Mouse (Mus musculus) cerebellum, postnatal 14 days (tissue): Measurements from ENCODE around the gene Metrn.

ENCODE experiments used
- DNase-seq, 2 experiments: peaks; one replicate each; pipeline ENCODE4 v3.0.0; 2021; ENCODE audit warnings: mixed read lengths in 2 of 2

Metrn gene

DNA sequence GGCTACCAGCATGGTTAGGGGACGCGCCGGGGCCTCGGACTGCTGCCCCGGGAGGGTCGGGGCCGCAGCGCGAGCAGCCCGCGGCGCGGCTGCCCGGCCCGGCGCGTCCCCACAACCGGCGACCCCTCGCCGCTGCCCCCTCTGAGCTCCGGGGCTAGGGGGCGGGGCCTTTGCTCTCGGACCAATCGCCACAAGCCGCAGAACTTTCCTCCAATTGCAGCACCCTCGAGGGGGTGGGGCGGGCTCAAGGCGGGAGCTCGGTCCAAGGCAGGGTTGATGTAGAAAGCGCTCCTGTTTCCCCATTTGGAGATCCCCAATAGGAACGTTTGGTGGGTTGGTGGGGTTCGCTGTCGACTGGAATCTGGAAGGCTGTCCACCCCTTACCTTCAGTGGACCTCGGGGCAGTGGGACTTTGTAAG lies at the start of gene Metrn:
Gene Metrn, minus strand, starts transcription at position 186 of the 419 bp plus-strand sequence.
- peak; percentile 73 to 81 for DNase-seq

DNA sequence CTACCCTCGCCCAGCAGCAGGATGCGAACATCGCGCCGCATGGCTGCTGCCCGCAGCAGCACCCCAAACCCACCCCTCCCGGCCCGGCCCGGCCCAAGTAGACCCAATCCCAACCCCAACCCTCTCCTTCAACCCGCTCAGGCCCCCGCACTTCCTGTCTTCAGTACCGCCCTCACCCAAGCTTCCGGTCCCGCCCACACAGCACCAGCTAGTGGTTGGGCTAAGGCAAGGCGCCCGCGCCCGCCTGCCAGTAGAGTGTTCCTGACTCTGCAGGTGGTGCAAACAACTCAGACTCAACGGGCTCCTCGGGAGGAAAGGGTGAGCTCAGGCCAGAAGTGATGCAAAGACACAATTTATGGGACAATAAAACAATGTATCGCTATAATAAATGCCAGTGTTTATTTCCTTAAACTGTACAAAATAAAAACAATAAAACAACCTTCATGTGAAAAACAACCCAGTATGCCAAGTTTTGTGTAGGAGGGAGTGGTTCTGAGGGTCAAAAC lies 47.5 kb upstream of the Metrn start, which contains the start of gene Rhot2:
Gene Rhot2, minus strand, starts transcription at position 456 of the 506 bp plus-strand sequence.
- DNase-seq: peak; percentile 94 to 95

DNA sequence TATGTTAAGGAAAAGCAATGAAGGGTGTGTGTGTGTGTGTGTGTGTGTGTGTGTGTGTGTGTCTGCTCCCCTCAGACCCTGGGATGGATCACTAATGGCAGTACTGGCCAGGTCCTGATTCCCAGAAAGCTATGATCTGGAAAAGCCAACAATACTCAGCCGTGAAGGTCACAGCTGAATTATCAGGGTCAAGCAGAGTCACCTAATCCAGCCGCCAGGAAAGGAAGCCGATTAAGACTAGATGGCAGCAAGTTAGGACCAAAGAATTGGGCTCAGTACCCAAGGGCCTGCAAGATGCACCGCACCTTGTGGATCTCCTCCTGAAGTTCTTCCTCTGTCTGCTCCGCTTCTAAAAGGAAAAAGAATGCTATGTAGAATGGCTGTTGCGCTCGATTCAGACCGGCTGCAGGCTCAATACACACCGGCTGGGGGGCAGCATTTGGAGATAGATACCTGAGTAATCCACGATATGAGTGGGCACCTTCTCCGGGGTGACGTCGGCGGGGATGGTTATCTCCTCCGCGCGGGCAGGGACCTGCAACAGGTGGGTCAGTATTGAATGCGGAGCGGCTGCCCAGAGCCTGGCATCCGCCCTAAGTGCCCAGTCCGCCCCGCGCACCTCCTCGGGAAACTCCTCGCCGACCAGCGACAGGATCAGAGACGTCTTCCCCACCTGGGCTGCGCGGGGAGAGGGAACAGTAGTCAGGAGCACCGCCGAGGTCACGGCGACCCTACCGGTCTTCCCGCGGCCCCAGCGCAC lies 46.9 kb upstream of the Metrn start:
- DNase-seq: peak in 1 of 2 experiments; percentile 60

DNA sequence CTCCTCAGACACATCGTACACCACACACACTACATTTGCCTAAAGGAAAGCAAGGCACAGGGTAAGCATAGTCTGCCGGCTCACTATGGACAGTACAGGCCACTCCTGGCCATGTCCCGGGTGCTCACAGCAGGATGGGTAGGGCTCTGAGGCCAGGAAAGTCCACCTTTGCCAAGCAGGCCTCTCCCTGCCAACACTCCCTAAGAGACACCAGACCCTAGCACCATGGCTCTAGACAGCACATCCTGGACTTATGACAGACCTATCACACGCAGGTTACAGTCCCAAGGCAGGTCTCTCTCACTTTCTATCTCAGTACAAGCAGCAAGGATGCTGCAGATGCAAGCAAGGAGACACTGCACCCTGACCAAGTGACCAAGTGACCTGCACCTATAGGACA lies 46.2 kb upstream of the Metrn start:
- DNase-seq: no peak

DNA sequence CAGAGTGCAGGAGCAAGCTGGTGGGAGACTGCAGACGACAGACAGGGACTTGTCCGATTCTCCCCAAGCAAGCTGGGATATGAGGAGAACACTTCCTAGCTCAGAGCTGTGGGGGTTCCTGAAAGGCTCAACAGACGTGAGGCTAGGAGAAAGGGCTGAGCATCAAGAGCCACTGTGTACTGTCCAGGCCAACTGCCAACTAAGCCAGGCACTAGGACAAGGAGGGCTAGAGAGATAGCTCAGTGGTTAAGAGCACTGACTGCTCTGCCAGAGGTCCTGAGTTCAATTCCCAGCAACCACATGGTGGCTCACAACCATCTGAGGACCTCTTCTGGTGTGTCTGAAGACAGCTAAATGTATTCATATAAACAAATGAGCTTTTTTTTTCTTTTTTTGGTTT lies 45.6 kb upstream of the Metrn start:
- DNase-seq: no peak

DNA sequence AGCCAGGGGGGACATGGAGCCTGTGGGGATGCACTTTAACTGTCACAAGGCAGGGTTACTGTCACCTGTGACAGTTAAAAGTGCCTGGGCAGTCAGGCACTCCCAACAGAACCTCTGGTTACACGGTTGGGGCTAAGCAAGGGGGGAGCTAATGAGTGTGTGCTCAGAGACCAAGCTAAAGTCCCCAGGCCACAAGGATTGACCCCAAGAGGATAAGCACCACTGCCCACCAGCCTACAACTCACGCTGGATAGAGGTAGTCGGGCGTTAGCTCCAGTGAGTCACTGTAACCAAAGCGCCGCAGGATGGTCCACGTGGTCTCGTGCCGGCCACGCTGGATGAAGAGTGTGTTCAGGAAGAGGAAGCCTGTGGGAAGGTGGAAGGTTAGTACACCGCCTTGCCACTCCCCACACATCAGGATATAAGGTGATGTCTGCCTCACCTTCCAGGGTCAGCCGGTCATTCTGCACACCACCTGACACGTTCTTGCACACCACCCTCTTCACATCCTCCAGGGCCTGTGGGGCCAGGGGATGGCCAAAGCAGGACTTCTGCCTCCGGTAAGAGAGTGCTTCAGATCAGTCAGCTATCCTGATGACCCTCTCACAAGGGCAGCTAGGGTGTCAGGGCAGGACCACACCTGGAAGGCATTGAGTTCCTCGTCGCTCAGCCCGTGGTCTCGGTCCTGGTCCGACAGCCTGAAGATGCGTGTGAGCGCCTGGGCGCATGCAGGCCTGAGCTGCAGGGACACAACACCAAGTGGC lies 44.4 kb upstream of the Metrn start, which contains the start of gene Gm20683:
Gene Gm20683, minus strand, starts transcription at position 647 of the 764 bp plus-strand sequence.
- DNase-seq: no peak

DNA sequence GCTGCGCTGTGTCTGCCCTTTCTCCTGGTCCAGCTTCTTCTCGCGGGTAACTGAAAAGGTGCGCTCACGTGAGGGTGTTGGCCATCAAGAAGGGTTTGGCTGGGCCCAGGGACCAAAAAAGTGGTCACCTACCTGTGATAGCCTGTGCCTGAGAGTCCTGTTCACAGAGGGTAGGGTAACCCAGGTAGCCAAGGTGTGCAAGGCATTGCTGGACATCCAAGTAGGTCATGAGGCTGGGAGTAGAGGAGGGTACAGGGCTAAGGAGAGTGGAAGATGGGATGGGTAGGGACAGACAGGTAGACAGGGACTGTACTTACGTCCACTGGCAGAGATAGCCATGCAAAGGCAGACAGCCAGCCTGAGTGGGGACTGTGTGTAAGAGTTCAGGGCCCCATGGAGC lies 43.6 kb upstream of the Metrn start:
- DNase-seq: no peak

DNA sequence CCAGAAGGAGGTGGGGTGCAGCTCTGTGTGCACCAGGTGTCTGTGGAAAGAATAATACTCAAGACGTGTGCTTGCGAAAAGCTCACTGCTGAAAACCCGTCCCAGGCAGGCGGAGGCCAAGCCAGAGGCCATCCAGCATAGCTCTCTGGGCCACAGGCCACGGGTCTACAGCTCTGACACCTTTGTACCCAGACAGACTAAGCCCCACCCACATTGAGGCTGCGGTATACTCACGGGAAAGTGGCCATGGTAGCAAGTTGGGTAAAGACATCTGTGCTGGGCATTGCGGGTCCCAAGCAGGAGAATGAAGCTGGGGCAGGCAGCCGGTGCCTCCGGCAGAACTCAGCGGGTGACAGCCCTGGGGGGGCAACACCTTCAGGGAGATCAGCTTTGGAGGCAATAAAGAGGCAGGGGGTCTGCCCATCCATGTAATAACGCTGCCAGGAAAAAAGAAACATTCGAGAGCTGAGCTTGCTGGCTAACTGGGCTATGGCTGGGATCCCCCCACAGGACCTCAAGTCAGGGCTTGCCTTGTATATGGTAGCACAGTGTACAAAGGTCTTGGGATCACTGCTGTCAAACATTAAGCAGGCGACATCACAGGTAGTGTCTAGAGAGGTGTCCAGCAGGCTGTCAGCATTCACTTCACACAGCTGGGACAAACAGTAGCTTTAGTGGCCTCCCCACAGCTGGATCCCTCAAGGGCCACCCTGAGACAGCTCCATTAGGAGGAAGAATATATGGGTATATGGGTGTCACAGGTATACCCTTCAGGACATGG lies 42.7 kb upstream of the Metrn start:
- no peak for DNase-seq

DNA sequence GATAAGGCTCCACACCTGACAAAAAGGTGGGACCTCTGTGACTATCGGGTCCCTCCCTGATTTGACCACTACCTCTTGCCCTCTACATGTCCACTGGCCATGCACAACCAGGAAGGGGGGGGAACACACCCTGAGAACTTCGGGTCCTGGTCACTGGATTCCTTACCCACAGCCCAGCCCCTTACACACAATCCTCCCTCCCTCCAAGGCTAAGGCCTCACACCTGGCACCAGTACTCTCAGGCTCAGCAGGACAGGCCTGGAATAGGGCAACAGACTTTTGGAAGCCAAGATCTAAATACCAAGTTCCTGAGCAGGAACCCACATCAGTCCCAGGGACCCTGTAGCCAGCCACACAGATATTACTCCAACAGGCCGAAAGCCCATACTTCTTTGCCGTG lies 42.0 kb upstream of the Metrn start:
- DNase-seq: no peak

DNA sequence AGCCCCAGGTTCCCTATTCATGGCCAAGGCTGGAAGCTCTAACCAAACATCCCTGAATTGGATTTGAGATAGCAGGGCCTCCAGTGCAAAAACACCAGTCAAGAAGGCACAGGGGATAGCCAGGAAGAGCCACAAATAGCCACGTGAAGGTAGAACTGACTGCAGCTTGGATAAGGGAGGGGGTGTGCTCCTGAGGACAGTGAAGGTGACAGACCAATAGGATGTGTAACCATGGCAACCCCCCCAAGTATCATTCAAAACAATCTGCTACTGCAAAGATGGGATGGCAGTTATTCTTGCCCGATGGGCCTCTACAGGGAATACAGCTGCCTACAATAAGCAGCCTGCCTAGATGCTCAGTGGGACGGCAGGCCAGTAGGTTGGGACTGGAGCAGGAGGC lies 40.6 kb upstream of the Metrn start:
- DNase-seq: no peak

DNA sequence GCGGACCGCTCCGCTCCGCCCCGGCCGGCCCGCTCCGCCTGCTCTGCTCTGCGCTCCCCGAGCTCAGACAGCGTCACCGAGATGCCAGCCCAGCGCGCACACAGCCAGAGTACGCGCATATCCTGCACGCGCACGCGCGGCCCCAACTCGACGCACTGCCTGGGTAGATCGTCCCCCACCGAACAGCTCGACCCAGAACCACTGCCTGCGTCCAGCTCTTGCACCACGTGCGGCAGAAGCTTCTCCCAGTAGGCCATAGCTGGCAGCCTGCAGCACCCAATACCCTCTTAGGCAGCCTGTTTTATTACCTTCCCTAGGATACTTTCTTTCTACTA lies 40.1 kb upstream of the Metrn start, which contains the start of gene Rhbdl1:
Gene Rhbdl1, minus strand, starts transcription at position 220 of the 335 bp plus-strand sequence.
- peak; percentile 91 for DNase-seq

DNA sequence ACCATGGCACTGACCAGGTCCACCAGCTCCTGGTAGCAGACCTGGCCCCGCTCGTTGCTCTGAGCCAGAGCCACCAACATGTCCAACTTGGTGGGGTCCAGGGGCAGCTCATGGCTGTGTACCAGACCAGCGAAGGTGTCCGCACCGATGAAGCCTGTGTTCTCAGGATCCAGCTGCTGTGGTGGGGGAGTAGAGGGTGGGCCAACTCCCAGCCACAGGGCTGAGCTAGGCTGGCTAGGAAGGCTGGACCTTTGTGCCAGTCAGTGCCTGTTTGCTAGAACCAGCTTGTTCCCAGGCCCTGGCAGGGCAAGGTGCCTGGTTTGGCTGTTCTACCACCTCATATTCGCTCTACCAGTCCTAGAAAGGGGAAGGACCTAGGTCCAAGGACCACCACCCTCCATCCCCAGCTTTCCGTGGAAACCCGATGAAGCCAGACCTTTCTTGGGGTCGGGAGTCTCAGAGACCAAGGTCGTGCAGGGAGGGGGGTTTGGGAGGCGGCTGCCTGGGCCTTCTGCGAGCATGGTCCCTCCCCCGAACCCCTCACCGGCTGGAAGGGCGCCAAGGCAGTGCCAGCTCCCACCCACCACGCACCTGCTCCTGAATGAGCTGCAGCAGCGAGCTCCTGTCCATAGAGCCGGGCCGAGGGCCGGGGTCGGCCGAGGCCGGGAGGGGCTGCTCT lies 39.6 kb upstream of the Metrn start:
- peak in 1 of 2 experiments; percentile 61 for DNase-seq

DNA sequence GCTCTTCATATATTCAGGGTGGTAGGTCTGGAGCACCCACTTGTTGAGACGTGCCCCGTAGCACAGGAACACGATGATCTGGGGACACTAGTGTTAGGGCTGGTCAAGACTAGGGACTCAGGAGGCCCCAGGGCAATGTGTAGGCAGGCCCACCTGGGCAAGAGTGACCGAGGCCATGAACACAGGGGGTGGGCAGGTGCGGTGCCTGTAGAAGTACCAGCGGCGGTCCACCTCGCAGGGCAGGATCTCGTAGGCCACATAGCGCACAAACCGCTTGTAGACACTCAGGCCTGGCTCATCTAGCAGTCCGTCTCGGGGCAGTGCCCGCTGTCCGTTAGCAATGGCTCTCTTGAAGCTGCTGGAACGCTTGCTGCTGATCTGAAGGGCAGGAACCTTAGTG lies 38.9 kb upstream of the Metrn start:
- DNase-seq: no peak

DNA sequence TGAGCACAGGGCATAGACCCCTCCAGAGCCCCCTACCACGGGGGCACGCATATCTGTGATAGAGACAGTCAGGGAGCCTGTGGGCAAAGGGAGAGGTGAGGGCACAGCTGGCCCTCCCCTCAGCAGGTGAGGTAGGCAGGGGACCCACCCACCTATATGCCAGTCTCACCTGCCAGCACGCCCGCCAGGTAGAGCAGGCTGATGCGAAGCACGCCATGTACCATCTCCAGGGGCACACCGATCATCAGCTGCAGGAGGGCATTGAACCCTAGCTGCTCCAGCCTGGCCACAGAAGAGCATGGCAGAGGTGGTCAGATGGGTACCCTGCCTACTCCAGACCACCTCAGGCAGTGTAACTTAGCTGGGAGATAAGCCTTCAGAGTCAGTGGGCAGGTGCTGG lies 38.4 kb upstream of the Metrn start:
- no peak for DNase-seq

DNA sequence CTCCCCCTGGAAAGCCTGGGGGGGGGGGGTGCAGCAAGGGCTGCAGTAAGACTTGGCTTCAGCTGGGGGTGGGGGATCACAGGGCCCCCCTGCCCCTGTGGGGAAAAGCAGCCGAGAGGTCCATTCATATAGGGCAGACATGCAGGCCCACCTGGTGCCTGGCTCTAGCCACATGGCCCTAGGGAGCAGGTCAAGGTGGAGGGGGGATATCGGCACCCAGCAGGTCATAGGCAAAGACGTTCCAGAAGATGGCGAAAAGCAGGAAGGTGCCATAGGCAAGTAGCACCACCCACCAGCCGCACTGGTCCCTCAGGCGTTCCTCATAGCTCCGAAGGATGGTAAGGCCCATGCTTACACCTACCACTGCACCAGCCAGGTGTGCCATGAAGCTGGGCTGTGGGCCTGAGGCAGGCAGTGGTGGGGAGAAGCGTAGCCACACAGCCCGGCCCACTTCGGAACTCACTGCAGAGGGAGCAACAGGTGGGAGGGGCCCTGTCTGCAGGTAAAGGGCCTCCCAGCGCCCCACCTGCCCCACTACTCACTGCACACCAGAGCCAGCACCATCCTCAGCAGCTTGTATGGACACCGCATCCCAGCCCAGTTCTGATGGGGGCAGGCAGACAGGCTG lies 37.8 kb upstream of the Metrn start:
- no peak for DNase-seq

DNA sequence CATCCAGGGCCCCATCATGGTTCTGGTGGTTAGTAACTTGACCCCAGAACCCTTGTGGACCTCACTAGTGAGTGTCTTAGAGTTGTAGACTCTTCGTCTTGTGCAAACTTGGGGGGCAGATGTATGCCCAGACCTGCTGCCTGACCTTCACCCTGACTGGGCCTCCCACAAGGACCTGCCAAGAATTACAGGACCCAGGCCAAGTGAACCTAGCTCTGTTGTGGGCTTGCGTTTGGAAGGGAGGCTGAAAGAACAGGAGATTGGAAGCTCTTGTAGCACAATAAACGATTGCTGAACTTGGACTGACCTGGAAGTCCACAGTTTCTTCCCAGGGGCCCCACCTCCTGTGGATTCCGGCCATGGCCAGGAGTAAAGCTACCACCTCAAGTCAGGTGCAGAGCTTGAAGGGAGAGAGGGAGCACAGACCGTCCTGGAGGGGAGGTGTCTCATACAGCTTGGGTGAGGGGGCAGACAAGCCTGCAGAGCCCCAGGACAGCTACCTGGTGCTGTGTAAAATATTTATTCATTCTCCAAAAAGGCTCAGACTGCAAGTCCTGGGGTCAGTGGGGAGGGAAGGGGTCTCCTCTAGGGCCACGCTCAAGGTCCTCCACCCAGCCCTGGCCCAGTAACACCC lies 37.1 kb upstream of the Metrn start:
- DNase-seq: no peak

DNA sequence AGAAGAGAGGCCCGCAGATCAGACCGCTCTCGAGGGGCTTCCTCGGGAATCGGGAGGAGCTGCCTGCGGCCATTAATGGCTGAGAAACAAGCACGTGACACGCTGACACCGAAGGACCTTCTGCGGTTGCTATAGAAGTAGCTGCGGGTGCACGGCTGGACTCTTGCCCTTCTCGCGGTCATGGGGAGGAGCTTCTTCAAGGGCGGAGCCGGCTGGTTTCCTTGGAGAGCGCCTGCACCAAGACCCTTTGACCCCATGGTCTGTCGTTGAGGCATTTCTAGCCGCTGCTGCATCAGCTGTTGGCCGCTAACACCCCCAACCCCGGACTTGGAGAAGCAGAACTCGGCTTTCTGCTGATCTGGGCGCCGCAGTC lies 36.3 kb upstream of the Metrn start, which contains the start of gene Stub1:
Gene Stub1, minus strand, starts transcription at position 114 of the 373 bp plus-strand sequence.
- peak; percentile 92 to 94 for DNase-seq

DNA sequence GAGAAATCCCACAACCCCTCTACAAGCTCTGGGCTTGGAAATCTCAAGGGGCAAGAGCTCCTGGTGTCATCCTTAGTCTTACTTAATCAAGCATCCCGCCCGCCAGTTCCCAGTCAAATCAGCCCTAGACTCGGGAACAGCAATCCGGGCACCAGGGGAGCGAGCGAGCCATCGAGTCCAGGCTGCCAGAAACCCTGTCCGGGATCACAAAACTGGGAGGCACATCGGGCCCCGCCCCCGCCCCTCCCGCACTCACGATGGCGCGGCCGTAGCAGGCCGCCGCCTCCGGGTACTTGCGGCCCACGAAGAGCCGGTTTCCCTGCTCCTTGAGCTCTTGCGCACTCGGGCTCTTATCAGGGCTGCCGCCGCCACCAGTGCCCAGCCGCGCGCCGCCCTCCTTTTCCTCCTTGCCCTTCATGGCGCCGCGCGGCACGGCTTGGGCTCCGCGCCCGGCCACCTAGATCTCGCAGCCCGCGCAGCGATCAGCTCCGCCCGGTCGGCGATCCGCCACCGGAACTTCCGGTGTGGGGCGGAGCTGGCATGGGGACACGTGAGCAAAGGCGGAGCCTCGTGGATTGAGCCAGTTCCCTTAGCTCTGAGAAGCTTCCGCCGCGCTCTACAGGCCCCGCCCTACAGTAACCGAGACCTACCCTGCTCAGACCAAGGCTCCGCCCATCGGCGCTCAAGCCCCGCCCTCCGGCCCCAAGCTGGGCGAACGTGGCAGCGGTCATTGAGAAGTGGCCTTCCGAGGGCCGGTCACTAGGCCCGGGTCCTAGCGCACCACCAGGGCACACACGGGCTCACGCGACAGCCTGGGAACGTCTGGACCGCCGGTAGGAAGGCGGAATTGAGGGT lies 35.7 kb upstream of the Metrn start:
- peak; percentile 99 to 100 for DNase-seq

DNA sequence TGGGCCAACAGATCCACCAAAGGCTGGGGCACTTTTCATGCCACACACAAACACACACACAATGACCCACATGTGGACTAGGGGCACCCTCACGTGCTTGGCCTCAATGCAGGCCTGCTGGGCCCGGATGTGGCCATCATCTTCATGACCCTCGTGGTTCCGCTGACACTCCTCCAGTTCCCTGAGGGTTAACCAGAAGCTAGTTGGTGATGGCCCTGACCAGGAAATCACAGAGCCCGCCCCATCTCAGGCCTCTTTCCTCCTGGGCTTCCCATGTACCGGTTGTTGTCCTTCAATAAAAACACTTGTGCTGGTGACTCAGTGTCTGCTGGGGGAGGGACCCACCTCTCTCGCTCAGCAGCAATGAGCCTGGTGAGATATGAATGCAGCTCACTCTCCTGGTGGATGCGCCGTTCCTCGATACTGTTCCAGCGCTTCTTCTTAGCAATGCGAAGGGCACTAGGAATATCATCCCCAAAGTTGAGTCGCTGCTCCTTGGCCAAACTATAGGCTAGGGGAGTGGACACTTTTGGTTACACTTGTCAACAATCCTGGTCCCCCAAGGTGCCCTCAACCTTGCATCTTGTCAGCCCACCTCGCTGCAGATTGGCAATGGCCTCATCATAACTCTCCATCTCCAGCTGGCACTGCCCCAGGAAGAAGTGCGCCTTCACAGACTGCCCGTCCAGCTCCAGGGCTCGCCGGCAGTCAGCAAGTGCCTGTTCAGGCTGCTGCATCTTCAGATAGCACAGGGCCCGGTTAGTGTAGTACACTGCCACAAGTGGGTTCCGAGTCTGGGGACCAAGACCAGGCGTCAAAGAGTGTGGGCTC lies 34.7 kb upstream of the Metrn start:
- peak; percentile 67 to 77 for DNase-seq
